Mouse (Mus musculus) adrenal gland, postnatal 4 days (tissue): ENCODE measurements around the gene Lpar3. TPM values are rescaled to one million over a fixed set of nuclear protein-coding genes. Genes with fewer than 3 reads are reported as not detected.
"Not testable (repeated sequence)": the region's sequence is repeated elsewhere in the genome, so short reads cannot be mapped to it uniquely, and the experiment has no call there.

ENCODE experiments used
- DNase-seq, 2 experiments: peaks; one replicate each; pipeline ENCODE4 v3.0.0; 2021 to 2022; ENCODE audit warnings: low spot score in 2 of 2, mixed read lengths in 2 of 2
- total RNA-seq, 2 experiments: library from RNA; stranded (reverse); gene quantifications; 2 replicates each; pipeline ENCODE4 v1.2.3; 2021

Lpar3 gene
- total RNA-seq, 2 experiments from 2014 or later: 0.51 to 1.5 TPM

DNA sequence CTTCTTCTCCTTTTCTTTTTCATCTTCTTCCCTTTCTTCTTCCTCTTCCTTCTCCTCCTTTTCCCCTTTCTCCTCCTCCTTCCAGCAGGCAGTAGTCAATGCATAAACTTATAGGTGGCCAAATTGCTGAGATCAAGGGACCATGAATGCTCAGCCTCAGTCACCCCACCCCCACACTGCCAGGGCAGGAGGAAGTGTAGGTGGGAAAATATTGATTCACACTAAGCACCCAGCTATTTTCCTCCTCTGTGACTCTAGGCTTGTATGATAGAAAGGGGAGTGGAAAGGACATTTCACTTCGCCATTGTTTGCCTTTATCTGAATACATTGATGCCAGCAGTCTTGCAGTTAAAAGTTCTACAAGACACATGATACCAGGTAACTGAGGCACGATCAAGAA, 13.3 kb upstream of the Lpar3 start:
- no peak for DNase-seq

DNA sequence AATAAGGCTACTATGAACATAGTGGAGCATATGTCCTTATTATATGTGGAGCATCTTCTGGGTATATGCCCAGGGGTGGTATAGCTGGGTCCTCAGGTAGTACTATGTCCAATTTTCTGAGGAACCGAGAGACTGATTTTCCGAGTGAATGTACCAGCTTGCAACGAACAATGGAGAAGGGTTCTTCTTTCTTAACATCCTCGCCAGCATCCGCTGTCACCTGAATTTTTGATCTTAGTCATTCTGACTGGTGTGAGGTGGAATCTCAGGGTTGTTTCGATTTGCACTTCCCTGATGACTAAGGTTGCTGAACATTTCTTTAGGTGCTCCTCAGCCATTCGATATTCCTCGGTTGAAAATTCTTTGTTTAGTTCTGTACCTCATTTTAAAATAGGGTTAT, 11.0 kb upstream of the Lpar3 start:
- not testable (repeated sequence) for DNase-seq

DNA sequence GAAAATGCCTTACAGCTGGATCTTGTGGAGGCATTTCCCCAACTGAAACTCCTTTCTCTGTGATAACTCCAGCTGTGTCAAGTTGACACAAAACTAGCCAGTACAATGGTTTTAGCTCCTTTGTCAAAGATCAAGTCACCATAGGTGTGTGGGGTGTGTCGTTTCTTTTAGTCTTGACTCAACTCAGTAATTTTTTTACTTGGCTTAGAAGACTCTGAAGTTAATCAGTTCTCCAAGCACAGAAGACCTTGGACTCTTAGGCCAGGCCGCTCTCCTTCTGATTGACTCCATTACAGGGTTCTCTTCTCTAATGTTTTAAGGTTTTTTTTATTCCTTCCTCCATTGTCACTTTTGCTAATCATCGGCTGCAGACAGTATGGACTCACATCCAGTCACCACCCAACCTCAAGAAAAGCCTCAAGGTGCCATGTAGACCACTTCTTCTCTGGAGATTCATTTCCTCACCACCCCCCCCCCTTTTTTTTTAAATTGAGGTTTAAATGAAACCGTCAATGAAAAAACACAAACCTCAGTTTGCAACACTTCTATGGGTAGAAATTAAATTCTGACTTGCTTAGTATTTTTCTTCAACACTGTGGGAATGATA, 9.5 kb upstream of the Lpar3 start:
- DNase-seq: no peak

DNA sequence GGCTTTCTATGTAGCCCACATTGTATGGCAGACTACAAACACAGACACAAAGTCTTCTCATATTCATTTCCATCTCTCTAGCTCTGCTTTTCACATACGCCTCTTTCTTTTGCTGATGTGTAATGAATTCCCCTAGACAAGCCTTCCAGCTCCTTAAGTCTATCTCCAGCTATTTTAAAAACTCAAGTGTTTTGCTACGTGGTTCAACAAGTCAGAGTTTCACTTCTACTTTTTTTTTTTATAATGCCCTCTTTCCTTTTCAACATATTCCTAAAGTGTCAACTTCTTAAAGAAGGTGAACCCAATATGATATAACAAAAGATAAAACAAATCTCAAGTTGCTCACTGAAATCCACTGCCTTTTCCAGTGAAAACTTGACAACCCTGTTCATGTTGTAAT, 8.8 kb upstream of the Lpar3 start:
- no peak for DNase-seq

DNA sequence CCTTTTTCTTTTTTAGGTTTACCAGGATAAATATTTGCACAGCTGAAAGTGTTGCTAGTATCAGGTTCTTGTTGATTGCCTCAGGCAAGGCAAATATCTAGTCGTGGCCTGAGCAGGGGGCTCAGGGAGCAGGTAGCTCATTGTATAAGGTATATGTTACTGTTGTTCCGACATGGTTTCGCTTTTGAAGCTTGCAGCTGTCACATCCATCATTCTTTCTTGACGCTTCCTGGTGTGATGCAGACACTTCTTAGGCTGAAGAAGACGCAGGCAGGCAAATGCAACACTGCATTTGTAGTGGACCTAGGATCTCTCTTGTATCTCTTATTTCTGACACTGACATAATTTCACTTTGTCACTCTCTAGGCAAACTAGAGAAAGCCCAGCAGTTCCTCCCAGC, 7.4 kb upstream of the Lpar3 start:
- DNase-seq: no peak

DNA sequence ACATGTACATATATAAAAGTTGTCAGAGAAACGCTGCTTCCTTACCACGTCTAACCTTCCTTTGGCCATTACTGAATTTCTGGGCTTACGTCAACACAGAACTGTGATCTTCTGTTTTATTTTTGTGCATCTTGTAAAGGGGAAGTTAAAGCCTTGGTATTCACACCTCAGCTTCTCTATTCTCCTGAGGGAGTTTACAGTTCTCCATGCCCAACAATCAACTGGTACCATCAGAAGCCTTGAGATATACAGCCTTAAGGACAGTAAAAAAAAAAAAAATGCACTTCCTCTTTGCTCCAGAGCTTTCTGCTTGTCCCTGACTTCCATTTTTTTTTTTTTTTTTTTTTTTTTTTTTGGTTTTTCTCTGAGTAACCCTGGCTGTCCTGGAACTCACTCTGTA, 4.2 kb upstream of the Lpar3 start:
- no peak for DNase-seq

DNA sequence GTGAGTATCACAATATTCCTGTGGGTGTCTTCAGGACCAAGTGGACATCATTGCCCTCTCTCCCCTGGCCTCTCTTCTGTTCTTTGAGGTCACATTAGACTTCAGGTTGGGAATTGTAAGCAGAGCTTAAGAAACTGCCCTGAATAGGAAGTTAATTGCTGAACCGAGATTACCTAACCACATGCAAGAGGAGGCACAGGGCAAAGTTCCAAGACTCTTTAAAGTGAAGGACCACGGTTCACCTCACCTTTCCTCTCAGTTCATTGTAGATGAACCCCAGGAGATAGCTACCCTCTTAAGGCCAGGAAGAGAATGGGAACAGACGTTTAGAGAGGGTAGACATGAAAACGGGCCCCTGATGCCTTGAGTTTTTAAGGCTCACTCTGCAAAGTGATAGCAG, 3.5 kb downstream of the Lpar3 start:
- no peak for DNase-seq

DNA sequence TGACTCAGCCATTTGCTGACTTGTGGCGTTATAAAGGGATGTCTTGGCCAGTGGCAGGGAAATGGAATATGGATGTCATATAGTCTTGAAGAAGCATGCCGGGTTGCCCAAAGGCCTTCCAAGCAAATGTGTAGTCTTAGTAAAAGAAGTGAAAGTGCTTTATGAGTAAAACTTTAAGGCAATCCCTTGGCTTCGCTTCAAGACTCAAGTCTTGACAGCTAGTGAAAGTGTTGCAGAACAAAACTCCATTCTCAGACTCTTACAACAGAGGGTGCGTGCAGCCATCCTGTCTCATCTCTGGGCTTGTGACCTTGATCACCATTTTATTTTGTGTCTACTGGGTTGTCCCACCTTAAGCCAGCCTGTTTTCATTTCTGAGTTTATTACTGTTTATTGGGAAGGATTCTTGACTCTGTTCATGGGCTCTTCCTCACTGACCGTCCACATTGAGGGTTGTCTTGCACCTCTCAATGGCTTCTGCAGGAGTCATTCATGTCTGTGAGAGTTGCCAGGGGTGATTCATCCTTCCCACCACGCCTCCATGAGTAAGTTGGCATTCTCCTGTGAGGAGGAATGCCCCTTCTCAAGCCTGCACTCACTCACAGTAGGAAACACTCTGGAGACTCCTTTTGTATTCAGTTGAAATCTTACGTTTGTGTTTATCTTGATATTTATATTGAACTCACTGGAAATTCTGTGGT, 4.4 kb downstream of the Lpar3 start:
- DNase-seq: no peak

DNA sequence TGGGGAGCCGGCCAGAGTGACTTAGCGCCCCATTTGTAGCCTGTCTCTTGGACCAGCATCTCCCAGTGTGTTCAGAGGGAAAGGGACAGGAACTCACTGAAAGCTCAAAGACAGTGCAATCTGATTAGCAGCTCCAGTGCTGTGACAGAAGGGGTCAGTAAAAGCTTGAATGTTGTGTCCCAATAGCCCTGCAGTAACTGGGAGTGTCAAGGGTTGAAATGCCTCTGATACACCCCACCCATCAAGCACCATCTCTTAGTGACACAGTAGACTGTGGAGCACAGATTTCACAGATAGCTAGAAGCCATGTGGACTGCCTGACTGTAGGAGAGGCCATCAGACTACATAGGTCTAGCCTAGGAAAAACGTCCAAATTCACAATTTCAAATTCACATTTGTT, 6.7 kb downstream of the Lpar3 start:
- no peak for DNase-seq

DNA sequence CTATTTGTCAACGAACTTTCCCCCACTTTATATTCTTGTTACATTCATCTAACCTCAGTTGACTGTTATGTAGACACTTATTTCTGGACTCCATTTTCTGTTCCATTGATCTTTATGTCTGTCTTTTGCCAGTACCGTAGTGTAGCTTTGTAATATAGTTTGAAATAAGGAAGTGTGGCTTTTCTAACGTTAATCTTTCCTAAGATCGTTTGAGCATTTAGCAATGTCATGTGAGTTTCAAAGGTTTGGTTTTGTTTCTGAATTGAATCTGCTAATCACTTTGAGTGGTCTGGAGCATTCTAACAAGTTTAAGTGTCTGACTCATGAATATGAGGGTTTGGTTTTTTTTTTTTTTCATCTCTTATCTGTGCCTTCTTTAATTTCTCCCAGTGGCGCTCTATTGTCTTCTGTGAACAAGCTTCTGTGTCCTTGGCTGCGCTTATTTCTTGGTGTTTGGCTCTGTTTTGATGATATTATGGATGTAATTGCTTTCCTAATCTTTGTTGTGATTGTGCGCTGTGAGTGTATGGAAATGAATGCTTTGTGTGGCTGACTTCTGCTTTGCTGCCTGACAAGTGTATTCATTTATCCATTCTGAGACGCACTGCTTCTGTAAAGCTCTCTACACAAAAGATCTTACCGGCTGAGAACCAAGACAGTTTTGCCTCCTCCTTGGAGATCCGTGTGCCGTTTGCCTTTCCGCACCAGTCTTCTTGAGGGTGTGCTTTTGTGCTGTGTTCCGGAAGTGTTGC, 8.0 kb downstream of the Lpar3 start:
- DNase-seq: no peak

DNA sequence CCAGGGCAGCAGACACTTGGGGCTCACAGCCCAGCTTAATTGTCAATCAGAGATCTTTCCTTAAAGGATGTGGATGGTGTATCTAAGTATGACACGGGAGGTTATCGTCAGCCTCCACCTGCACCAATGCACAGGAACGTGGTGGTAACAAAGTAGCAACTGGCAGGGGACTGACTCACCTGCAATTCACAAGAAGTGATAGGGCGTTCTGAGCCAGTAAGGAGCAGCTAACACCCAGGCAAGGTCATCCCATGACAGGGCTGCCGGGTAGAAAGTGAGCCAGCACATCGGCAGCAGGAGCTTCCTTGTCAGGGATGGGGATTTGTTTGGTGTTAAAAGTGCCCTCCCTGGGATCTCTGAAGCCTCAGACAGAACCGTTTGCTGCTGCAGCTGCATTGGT, 11.9 kb downstream of the Lpar3 start:
- DNase-seq: no peak

DNA sequence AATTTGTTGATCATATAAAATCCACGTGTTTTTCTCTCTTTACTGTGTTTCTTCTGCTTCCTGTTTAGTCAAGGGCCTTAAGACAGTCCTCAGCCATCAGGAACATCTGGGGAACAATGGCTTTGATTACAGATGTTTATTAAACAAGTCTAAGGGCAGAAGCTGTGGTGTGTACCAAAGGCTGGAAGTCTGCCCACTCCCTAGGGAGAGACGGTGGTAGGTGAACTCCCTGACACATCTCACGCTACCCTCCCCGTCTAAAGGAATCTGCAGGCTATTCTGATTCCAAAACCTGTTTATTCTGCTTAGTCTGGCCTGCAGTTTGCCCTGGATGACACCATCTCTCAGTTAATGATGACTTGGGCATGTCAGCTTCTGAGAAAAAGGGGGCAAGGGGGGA, 13.0 kb downstream of the Lpar3 start:
- no peak for DNase-seq

DNA sequence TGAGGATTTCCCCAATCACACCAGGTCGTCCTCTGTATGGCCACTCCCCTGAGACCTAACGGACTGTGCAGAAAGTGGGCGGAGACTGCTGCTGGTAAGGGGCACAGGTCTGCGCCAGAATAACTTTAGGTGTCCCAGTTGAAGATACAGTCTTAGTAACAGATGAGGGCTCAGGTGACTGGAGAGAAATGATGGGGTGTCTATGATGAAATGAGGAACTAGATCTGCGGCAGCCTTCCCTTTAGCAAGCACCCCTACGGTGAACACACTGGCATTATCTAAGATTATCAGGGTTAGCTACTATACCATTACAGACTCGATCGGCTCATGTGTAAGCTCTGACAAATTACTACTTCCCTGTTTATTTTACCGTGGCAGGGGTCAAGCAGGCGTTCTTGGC, 13.8 kb downstream of the Lpar3 start:
- no peak for DNase-seq

DNA sequence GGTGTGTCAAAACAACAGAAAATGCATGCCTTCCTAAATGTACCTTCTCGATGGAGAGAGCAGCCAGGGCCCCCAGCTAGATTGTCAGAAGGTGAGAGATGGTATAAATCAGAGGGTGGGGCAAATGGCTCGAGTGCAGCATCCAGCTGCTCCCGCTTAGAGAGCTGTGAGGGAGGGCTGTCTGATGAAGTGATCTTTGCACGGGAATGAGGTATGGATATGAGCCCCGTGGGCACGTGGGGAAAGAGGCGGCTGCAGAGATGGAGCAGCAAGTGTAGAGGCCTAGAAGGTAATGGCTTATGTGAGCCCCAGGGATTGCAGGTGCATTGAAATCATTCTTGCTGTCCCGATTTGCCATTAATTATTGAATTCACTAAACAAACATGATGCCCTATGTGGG, 15.5 kb downstream of the Lpar3 start:
- DNase-seq: no peak

DNA sequence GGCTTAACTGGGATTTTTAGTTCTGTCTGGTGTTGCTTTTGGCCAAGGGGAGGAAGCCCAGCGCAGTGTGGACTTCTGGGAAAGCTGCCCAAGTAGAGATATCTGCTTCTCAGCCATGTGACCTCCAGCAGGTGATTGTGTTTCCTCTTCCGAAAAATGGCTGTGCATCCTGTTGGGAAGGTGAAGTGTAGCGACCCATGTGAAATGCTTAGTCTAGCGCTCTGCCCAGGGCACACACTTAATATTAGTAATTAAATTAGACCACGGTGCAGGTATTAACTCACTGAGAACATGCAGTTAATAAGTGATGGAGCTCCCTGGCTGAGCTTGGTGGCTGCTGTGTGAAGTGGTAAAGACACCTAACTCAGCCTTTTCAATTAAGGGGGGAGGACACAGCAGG, 16.9 kb downstream of the Lpar3 start:
- no peak for DNase-seq

DNA sequence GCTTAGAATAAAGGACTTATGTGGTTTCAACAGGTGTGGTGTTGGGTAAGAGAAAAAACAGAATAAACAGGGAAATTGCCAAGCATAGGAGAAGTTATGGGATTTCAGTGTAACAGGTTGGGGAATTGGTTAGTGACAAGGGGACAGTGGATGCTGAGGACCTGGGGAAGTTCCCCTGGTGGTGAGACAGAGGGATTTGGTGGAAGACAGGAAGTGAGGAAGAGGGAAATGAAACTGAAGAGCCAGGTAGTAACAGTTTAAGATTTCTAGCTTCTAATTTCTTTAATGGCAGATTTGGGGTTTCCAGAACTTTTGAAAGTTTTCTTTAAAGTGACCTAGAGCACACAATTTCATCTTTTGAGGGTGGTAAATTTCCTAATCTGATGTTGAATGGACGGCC, 23.9 kb downstream of the Lpar3 start:
- DNase-seq: no peak

DNA sequence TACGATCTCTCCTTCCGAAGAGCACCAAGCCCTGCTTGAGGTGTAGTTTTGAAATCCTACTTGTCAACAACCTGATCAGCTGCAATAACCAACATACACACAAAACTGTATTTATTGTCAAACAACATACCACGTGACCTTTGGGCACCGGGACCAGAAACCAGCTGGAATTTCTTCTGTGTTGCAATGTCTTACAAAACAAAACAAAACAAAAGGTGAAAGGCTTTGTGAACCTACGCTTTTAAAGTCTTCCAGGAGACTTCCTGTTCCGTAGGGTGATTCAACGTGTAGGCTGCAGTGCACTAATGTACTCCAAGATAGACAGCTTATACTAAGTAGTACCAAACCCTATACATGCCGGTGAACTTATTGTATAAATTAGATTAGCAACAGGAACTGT, 25.8 kb downstream of the Lpar3 start:
- no peak for DNase-seq

DNA sequence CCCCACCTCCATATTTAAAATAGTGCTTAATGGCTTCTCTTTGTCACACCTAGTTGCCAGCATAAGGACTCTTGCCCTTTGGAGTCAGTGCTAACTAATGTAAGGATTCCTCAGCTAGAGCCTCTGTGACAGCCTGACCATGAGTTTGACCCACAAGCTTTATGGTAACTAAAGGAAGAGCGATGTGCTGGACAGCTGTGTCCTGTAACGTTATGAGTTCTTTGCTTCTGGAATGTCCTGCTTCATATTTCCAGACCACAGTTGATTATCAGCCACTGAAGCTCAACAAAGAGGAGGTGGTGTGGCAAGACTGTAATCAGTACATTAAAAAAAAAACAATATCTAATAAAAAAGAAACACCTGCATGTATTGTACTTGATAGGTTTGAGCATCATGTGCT, 26.2 kb downstream of the Lpar3 start:
- DNase-seq: no peak

DNA sequence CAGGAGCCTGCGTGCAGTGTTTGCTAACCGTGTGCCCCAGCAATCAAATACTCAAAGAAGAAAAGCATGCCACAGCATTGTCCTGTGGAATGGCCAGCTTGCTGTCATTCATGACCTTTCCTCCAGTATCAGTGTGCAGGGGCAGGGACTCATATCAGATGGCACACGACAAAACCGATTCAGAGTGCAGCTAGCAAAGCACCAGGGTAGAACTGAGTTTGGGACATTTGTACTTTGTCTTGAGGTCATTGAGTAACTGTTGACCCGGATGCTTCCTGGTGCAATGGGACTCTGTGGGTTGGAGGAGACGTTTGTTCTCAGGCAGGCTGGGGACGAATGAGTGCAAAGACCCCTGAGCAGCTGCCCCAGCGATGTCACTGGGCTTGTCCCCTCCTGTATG, 29.1 kb downstream of the Lpar3 start:
- DNase-seq: no peak

DNA sequence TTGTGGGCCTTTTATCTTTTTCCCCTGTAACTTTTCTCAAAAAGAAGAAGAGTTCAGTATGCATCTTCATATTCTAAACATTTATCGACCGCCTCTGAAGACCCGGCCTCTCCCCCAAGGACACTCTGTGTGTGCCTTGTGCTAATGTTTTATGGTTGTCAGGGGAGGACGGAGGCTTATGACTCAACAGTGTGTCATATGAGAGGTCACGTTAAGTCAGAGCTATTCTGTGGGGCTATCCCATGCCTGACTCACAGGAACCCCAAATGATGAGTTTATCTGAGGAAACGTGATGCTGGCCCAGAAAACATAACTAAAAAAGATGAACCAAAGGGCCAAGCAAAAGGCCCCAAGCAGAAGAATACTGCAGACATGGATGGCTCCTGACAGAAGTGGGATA, 31.0 kb downstream of the Lpar3 start:
- DNase-seq: no peak

DNA sequence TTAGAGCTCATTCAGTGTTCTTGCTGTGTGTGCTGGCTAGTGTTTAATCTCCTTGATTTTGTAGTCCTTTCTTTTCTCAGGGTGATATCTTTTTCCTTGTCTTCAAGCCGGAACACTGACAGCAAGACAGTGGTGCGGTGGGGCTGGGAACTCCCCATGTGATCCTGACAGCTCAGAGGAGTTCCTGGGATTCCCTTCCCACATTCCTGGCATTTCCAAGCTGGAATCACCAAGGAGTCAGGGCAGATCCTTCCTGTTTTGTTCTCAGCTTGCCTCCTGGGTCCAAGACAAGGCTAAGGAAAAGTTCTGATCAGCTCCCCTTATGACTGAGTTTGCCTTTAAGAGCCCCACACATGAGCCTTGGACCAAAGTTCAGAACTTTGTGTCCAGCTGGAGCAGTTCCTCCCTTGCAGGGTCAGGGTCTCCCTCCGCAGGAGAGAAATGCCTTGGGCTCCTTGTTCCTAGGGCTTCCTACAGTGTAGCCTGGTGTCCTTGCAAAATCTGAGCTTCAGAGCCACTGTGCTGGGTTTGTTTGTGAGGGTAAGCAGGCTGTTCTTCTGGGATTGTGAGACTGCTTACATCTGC, 33.1 kb downstream of the Lpar3 start:
- no peak for DNase-seq

DNA sequence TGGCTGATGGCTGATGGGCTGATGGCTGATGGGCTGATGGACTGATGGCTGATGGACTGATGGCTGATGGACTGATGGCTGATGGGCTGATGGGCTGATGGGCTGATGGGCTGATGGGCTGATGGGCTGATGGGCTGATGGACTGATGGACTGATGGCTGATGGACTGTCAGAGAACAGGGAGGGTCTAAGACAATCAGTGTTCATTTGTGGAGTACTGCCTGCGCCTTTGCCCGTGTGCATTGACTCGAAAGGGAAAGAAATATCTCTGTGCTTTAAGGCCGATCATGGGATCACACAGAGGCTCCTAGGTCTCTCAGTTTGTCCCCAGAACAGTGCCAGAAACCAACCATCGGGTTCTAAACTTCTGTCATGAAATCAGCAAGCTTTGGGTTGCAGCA, 34.4 kb downstream of the Lpar3 start:
- DNase-seq: no peak
